Mouse (Mus musculus) olfactory bulb, adult 2 months (tissue): ENCODE data around the gene Aldh8a1. TPM values are rescaled to one million over a fixed set of nuclear protein-coding genes. Genes with fewer than 3 reads are reported as not detected.
A peak's percentile ranks its signal among the peaks of the same experiment; 100 is the strongest.

ENCODE experiments used
- H3K27ac ChIP-seq: fragments of 200-500 bp; 2 replicates; pipeline ENCODE4 v1.5.1; 2012; ENCODE audit warnings: low read depth, low read length; ENCODE audit not compliant: insufficient read depth
- H3K4me1 ChIP-seq: fragments of 200-500 bp; 2 replicates; pipeline ENCODE4 v1.6.1; 2012; ENCODE audit warnings: low read length; ENCODE audit not compliant: control insufficient read depth, insufficient read depth
- H3K4me3 ChIP-seq: fragments of 200-500 bp; 2 replicates; pipeline ENCODE4 v1.5.1; 2012; ENCODE audit warnings: mild to moderate bottlenecking, low read depth, low read length, moderate library complexity; ENCODE audit not compliant: insufficient read depth
- CTCF ChIP-seq: fragments of 200-500 bp; IDR thresholded peaks from 2 replicates; pipeline ENCODE4 v1.5.1; 2012; ENCODE audit warnings: low read depth, mild to moderate bottlenecking, low read length, moderate library complexity; ENCODE audit not compliant: insufficient read depth
- POLR2A ChIP-seq: fragments of 200-500 bp; IDR thresholded peaks from 2 replicates; pipeline ENCODE4 v1.6.1; 2012; ENCODE audit warnings: mild to moderate bottlenecking, low read depth, low read length, moderate library complexity; ENCODE audit not compliant: insufficient read depth
- WGBS: fragments of 180-500 bp; shearing (Covaris S2); methylation state at CpG from one replicate; pipeline ENCODE4 v1.1.7; 2018; 5-methylcytosine and 5-hydroxymethylcytosine counted together
- polyA plus RNA-seq: library from polyadenylated mRNA; stranded (reverse); fragments of >200 nt; gene quantifications from 2 replicates; pipeline ENCODE4 v1.2.4, GENCODE M21; 2012; ENCODE audit warnings: low replicate concordance; ENCODE audit not compliant: missing spikeins, insufficient read depth, insufficient read length

Aldh8a1 gene
- polyA plus RNA-seq, 1 experiment = not detected

DNA sequence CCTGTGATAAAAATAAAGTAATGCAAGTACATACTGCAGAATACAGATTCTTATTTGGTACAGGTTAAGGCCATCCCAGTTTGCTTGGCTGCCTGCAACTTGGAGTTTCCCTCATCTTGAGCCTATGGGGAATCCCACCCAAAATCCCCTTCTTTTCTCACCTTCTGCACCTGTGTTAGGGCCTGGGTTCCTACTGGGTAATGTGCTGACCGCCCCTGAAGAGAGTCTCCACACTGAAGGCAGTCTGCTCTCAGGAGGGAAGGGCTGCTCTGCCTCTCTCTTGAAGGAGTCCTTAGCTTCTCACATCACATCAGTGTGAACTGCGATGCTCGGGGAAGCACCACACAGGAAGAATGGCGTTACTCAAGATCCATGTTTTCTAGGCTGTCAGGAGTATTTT is 11.2 kb upstream of the Aldh8a1 start:
- no peak for TF ChIP-seq POLR2A
- no peak for TF ChIP-seq CTCF
- no peaks in the 10 kb centered on the region for H3K4me1 ChIP-seq
- no peak overlapping the region for H3K27ac ChIP-seq
- 90% methylated on average over 4 of the region's 4 CpGs for WGBS
- no peak overlapping the region for H3K4me3 ChIP-seq

DNA sequence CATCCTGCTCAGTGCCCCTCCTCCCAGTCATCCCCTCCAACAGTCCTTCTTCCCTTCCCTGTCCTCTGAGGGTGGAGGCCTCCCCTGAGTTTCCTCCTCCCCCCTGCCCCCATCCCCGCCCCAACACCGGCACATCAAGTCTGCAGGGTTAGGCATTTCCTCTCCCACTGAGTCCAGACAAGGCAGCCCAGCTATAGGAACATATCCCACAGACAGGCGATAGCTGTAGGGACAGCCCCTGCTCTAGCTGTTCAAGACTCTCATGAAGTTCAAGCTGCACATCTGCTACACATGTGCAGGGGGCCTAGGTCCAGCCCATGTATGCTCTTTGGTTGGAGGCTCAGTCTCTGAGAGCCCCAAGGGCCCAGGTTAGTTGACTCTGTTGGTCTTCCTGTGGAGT is 10.6 kb upstream of the Aldh8a1 start:
- no peaks in the 10 kb centered on the region for H3K4me1 ChIP-seq
- no peak overlapping the region for H3K27ac ChIP-seq
- TF ChIP-seq POLR2A (no peak), CTCF (no peak)
- WGBS = 75% methylated on average over 3 of the region's 3 CpGs
- no peak overlapping the region for H3K4me3 ChIP-seq

DNA sequence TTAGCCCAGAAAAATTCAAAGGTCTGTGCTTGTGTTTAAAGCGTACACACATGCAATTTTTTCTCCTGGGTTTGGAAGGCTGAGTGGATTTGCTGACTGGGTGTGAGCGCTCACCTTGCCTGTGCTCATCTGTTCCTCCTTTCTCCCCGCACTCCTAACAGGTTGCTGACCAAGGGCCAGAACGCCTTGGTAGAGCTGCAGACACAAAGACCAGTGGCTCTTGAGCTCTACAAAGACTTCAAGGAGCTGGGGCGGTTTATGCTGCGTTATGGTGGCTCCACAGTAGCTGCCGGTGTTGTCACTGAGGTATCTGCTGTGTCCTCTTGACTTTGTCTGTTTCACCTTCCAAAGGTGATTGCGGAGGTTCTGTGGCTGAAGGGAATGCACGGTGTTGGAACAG is 9.6 kb upstream of the Aldh8a1 start:
- 95% methylated on average over 9 of the region's 9 CpGs for WGBS

DNA sequence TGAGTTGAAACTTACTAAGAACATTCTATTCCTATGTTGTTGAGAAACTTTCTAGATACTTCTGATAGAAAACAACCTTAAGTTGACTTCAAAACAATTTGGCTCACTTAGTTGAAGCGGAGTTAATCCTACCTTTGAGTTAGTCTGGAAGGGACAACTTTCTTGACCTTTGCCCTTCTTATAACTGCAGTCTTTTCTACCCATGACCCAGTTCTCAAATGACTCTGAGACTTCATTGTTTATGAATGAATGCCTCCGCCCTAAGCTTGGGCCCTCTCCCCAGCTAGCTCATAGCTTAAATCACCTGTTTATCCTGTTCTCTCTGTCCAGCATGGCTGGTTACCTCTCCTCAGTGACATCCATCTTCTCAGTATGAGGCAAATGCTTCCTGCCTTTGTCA is 7.5 kb upstream of the Aldh8a1 start:
- Histone ChIP-seq H3K4me1 (no peaks in the 10 kb centered on the region), H3K4me3 (no peak overlapping the region), H3K27ac (no peak overlapping the region)
- WGBS = 70% methylated on average over 2 of the region's 2 CpGs
- TF ChIP-seq POLR2A (no peak), CTCF (no peak)

More for the DNA sequence above, 9.6 kb upstream of the Aldh8a1 start:
- Histone ChIP-seq H3K4me3 (no peak overlapping the region), H3K27ac (no peak overlapping the region), H3K4me1 (no peaks in the 10 kb centered on the region)
- TF ChIP-seq POLR2A = no peak
- TF ChIP-seq CTCF = no peak

DNA sequence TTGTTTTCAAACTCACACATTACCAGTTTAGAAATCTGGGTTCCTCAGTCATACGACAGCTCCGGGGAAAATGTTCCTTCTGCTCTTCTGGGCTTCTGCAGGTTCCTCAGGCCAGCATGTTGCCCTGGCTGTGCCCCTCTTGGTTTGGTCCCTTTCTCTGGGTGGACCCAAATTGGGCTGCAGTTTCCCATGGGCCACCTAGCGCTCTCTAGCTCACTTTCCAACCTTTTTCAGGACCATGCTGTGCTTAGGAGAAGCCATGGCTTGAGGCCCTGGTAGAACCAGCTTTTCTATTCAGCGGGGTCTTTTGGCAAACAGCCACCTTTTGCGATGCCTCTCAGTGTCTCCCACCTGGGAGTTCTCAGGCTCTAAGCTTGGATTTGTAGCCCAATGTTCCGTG is 4.8 kb upstream of the Aldh8a1 start:
- Histone ChIP-seq H3K4me3 (no peak overlapping the region), H3K4me1 (no peaks in the 10 kb centered on the region; the same call in 1 of the 2 replicates), H3K27ac (no peak overlapping the region)
- no peak for TF ChIP-seq POLR2A
- no peak for TF ChIP-seq CTCF
- 94% methylated on average over 6 of the region's 6 CpGs for WGBS

DNA sequence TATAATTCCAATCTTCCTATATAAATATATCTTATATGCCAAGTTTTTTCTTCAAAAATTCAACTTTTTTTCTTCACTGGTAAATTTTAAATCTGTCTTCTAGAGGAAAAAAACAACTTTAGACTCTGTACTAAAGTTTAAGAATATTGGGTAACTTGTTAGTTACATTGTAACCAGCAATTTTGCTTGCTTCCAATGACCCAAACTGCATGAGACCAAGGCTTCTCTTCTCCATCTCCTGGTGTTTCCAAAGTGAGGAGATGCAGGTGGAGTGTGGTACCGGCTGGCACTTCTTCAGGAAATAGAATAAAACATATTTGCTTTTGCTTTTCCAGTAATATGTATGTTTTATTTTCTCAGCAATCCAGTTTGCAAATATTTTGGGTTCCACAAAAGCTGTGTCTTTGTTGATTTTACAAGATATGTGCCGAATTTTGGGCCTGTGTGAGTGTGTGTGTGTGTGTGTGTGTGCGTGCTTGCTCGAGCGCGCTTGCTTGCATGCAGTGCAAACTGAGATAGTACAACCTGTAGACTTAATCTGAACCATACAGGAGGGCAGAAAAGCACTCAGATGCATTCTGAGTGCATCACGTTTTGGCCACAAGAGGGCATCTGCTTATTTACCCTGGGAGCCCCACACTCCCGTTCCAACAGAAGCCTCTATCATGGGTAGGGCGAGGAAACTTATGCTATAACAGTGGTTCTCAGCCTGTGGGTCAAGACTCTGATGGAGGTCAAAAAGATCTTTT is 1.3 kb downstream of the Aldh8a1 start:
- WGBS = 70% methylated on average over 9 of the region's 9 CpGs
- H3K4me1 ChIP-seq = no peaks in the 10 kb centered on the region; the same call in 1 of the 2 replicates
- no peak overlapping the region for H3K4me3 ChIP-seq
- TF ChIP-seq POLR2A (no peak), CTCF (peak; percentile 39; the same call in 1 of the 2 replicates)
- H3K27ac ChIP-seq = no peak overlapping the region

DNA sequence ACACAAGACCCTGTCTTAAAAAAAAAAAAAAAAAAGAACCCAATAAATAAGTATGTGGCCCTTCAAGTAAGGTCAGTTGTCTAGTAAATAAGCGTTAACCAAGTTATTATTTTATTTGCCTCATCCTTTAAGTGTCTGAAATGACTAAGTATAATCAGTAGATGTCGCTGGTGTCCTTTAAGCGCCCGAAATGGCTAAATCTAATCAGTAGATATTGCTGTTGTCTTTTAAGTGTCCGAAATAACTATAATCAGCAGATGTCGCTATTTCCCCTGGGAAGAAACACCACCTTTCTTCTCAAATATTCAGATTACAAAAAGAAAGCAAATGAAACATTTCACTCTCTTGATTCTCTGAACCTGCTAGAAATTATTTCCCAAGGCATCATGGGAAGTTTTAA is 5.8 kb downstream of the Aldh8a1 start:
- WGBS = 10% methylated on average over 6 of the region's 6 CpGs
- Histone ChIP-seq H3K4me1 (no peaks in the 10 kb centered on the region), H3K4me3 (no peak overlapping the region), H3K27ac (no peak overlapping the region)
- TF ChIP-seq CTCF (no peak), POLR2A (no peak)

DNA sequence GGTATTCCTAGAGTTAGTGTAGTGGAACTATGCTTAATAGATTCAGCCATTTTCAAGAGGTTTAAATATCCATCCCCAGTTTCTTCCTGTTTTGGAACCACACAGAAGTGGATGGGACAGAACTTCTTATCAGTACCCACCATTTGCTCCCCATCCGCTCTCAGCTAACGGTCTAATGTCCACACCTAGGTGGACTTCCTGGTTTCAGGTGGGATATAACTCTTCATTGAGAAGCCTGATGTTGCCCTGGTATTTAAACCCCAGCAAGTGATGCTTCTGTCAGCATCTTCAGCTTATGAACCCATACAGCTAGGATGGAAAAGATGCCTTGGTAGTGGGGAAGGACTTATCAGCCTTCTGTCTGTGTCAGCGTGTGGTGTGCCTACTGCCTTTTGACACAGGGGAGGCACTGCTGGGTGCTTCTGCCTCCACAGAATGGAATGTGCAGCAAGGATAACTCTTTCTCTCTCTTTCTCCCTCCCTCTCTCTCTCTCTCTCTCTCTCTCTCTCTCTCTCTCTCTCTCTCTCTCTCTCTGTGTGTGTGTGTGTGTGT is 8.1 kb downstream of the Aldh8a1 start:
- no peak overlapping the region for H3K4me3 ChIP-seq
- H3K27ac ChIP-seq = no peak overlapping the region
- no peaks in the 10 kb centered on the region for H3K4me1 ChIP-seq
- WGBS = 81% methylated on average over 3 of the region's 3 CpGs
- TF ChIP-seq CTCF = no peak
- no peak for TF ChIP-seq POLR2A

DNA sequence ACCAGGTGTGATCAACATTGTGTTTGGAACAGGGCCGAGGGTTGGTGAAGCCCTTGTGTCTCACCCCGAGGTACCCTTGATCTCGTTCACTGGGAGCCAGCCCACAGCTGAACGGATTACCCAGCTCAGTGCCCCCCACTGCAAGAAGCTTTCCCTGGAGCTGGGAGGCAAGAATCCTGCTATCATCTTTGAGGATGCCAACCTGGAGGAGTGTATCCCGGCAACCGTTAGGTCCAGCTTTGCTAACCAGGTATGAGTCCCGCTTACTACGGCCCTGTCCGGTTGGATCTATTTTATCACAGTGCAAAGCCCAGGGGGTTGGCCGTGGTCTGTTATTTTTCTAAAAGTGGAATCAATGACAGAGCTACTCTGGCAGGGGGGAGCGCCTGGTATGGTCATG is 12.0 kb downstream of the Aldh8a1 start:
- no peak for TF ChIP-seq CTCF
- no peak for TF ChIP-seq POLR2A
- WGBS = 94% methylated on average over 11 of the region's 11 CpGs
- Histone ChIP-seq H3K27ac (no peak overlapping the region), H3K4me3 (no peak overlapping the region), H3K4me1 (no peaks in the 10 kb centered on the region)
